Mouse (Mus musculus) megakaryocyte, embryonic 14.5 days (primary cell): ENCODE data around the gene Cd151.

Experiments used
- FLI1 ChIP-seq: IDR thresholded peaks from 2 replicates; pipeline ENCODE4 v1.6.1; 2012; ENCODE audit warnings: low read length, inconsistent platforms, mixed read lengths
- GATA1 ChIP-seq: IDR thresholded peaks from 3 replicates; pipeline ENCODE4 v1.6.1; 2012; ENCODE audit warnings: mixed read lengths, low read length, inconsistent platforms, borderline replicate concordance

DNA sequence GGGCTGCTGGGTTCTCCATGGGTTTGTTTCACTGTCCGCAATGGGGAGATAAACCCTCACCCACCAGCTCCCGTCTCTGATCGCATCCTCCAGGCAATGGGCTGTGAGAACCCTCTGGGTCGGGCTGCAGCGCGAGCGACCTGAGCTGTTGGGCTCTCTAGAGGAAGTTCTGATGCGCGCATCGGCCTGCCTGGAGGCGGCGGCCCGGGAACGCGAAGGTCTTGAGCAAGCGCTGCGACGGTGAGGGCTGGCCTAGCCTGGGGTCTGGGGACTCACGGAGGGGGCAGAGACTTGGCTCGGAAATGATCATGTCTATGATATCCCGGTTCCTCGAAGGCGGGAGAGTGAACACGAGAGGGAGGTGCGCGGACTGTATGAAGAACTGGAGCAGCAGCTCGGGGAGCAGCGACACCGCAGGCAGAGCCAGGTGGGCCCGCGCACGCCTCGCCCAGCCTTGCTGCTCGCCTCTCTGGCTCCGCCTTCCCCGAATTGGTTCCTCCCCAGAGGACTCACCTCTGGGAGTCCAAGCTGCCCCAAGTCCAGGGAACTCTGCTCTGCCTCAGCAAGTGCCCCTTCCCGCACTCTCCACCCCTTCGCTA, 2.5 kb upstream of the Cd151 start:
- TF ChIP-seq GATA1 (no peak), FLI1 (no peak)
